Mouse (Mus musculus) retina, postnatal 1 day (tissue): ENCODE results near the gene Depdc7.

Experiments
- DNase-seq: peaks from one replicate; pipeline ENCODE4 v3.0.0-alpha.2; 2012

The Depdc7 gene

DNA sequence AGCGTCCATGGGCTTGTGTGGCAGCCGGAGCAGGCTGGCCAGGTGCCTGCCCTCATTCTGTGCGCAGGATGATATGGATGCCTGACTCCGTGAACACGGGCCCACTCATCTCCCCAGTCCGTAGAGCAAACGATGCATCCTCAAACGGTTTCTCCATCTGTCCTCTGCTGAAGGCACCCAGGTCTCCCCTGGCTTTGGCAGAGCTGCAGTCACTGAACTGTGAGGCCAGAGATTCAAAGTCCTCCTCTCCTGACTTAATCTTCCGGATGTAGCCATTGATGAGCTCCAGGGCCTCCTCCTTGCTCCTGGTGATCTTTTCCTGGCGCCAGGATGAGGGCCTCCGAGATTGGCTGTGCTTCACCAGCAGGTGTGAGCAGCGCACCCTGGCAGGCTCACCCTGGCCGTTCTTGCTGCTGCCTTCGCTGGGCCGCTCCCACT, 28.4 kb downstream of the Depdc7 start:
- DNase-seq = peak; percentile 34

- DNase-seq = no peak
Observed at GRCm38 (mm10) chr2:104712486-104712809, 30.2 kb downstream of the Depdc7 start.

DNA sequence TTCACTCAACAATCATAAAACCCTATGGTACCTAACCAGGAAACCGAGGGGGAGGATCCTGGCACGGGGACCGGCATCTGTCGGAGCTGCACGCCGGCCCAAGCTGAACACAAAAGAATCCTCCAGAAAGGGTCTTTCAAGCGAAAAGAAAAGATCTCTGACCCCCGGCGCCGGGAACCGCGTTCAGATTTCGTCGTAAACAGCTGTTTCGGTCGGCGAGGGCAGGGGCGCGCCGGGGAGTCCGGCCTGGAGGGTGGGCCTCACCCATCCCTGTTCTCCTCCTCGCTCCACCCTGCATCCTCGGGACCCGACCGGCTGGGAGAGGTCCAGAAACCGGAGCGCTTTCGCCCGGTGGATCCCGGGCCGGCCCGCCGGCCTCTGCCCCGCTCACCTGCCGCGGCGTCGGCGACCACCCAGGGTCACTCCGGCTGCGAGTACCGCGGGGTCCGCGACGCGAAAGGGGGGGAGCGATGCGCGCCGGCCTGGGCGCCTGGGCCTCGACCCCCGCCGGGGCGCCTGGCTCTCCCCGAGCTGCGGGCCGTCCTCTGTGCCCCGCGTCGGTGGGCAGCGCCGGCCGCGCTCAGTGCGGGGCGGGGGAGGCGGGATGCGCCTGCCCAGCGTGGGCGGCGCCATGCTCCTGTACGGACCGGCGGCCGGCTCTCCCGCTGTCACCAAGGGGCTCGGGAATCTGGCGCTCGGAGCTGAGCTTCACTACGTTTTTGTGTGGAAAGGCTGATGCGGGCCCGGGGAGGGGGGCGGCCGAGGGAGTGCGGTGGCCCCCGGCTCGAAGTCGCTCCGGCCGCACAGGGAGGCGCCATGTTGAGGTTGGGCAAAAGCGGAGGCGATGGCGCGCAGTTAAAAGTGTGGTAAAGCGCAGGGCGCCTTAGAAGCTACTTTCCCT, 30.8 kb downstream of the Depdc7 start, which contains the start of gene Tcp11l1:
Gene Tcp11l1 (minus strand): TSS at position 585 of the 901 bp plus-strand sequence.
- peak; percentile 81 for DNase-seq

DNA sequence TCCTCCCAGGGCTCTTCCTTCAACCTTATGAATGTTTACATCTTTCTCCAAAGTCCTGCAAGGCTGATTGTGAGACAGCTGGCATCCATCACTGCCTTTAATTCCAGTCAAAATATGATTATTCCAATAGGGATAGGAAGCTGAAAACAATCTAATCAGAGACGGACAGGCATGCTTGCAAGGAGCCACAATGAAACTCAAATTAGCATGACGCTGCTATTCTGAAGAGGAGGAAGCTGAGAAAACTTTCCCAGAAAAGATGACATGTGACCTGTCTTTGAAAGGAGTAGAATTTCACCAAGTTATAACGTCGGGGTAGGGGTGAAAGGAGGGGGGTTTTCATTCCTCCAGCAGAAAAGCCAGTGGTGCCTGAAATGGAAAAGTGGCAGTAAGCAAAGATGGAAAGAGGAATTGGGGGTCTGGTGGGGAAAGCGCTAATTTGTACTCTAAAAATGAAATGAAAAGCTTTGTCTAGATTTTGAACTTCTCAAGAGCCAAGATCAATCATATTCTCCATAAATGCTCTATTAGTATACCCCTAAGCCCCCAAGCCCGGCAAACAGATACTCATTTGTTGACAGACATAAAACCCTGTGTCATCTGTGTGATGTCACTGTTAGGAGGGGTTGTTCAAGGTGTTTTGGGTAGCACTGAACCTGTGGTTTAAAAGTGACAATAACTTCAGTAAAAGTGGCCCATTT, 31.9 kb downstream of the Depdc7 start:
- DNase-seq = no peak

- DNase-seq = no peak
Observed at GRCm38 (mm10) chr2:104709786-104710337, 32.8 kb downstream of the Depdc7 start.

DNA sequence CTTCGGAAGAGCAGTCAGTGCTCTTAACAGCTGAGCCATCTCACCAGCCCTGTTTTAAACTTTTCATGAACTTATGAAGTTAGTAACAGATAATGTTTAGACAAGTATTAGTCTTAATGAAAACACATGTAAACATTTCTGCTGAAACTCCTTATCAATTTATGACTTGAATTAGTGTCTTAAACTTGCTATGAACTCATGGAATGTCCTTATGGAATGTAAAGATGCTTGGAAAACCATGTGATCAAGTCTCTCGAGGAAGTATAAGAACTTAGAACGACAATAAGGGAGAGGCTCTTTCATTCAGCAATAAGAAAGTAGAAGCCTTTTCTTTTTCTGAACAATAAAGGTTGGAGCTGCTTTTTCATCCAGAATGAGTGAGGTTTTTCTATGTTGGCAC, 38.3 kb downstream of the Depdc7 start:
- no peak for DNase-seq

DNA sequence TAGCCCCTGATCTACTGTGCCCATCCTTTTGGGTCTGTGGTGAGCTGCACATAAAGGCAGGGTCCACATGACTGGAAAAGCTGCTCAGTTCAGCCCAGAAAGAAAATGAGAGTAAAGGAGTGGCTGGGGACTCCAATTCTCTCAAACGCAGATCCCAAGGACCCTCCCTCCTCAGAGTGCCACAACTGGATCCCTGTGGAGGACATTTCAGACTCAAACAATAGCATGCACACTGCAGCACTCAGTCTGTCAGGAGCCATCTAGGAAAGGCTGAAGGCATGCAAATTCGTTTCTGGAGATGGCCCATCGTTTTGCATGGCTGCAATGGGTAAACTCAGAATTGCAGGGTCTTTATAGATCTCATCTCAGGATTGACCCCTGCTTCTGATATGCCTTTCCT, 39.5 kb downstream of the Depdc7 start:
- DNase-seq = no peak

DNA sequence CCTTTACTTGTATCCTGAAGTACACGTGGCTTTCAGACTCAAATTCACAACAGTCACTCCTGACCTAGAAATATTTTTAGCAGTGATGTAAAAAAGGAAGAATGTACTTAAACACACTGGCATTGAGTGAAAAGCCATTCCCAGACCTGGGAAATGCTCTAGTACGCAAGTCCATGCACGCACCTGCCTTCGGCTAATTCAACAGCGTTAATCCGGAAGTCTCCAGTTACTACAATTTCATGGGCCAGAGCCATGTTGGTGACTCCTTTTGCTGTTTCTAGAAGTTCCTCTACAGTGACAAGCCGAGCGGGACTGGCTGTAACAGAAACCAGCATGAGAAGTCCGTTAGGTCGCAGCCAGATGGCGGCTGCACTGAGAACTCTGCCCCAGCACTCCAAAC, 43.0 kb downstream of the Depdc7 start:
- no peak for DNase-seq

DNA sequence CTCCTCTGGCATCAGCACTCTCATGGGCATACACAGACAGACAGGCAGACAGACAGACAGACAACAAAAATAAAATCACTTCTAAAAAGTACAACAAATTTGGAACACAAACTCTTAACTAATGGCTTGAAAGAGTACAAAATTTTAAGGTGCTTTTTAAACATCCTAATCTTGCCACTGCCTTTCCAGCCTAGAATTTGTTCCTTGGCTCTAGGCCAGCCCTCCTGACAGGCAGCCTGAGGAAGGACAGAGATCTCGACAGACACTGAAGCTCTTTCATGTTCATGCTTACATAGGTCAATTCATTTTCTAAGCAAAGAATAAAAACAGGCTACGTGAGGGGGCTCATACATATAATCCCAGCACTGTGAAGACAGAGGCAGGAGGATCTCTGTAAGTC, 50.1 kb downstream of the Depdc7 start:
- DNase-seq = no peak

DNA sequence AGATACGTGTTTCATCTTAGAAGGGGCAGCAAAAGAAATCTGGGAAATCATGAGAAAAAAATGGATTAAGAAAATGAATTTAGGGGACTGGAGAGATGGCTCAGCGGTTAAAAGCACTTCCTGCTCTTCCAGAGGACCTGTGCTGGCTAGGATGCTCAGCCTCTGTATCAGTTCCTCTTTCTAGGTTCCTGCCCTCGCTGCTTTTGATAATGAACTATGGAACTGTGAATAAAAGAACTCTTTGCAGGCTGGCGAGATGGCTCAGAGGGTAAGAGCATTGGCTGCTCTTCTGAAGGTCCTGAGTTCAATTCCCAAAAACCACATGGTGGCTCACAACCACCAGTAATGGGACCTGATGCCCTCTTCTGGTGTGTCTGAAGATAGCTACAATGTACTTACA, 52.0 kb downstream of the Depdc7 start:
- DNase-seq = no peak

DNA sequence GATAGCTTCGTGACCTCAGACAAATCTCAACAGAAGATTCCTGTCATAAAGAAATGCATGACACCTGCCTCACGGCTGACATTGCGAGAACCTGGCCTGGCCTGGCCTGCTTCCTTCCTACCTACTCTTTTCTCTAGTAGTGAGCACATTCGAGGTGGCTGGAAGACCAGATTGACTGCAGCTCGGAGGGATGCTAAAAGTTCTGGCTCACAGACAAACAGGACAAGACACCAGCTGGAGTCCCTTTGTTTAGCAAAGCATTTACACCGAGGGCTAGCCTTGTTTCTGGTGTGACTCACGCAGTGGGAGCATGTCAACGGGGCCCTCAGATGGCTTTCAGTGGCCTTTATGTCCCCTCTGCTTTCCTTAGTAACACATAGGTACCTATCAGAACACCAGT, 54.0 kb downstream of the Depdc7 start:
- DNase-seq = no peak

GRCm38 (mm10) chr2:104688321-104688720, 54.4 kb downstream of the Depdc7 start:
- DNase-seq = no peak

GRCm38 (mm10) chr2:104687261-104687660, 55.4 kb downstream of the Depdc7 start:
- no peak for DNase-seq

- peak; percentile 88 for DNase-seq
Observed at GRCm38 (mm10) chr2:104685418-104685817, 57.3 kb downstream of the Depdc7 start.

GRCm38 (mm10) chr2:104684771-104685170, 57.9 kb downstream of the Depdc7 start:
- DNase-seq = no peak

DNA sequence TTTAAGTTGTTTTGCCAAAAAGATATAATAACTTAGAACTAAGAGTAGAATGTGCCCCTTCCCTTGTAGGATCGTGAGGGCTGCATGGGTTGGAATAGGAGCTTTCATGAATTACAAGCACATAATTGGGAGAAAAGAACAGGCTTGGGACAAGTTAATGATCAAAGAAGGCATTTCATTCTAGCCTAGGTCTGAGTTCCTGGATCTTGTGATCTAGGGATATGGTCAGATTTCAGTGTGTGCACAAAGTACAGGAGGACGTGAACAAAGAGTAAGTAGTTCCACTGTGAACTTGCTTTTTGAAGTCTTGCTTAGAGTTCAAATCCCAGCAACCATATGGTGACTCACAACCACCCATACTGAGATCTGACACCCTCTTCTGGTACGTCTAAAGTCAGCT, 65.4 kb downstream of the Depdc7 start:
- no peak for DNase-seq
